Mouse (Mus musculus) hindbrain, embryonic 12.5 days (tissue): Measurements from ENCODE around the gene Btbd35f11. TPM values are rescaled to one million over a fixed set of nuclear protein-coding genes. Genes with fewer than 3 reads are reported as not detected.
"Not testable (repeated sequence)": the region's sequence is repeated elsewhere in the genome, so short reads cannot be mapped to it uniquely, and the experiment has no call there.

Experiments used
- ATAC-seq: fragments of 200-750 bp; cut with Nextera tagmentation; 2 replicates; pipeline ENCODE4 v1.8.0; 2017; ENCODE audit warnings: moderate TSS enrichment; ENCODE audit not compliant: low FRiP score
- H3K27ac ChIP-seq: fragments of 300-500 bp; sonication (generic); 2 replicates; pipeline ENCODE4 v1.5.1; 2016; ENCODE audit warnings: mild to moderate bottlenecking
- H3K27me3 ChIP-seq: fragments of 300-500 bp; sonication (generic); 2 replicates; pipeline ENCODE4 v1.6.1; 2016; ENCODE audit warnings: mild to moderate bottlenecking
- H3K36me3 ChIP-seq: fragments of 300-500 bp; sonication (generic); 2 replicates; pipeline ENCODE4 v1.6.1; 2016; ENCODE audit warnings: mild to moderate bottlenecking
- H3K4me1 ChIP-seq: fragments of 300-500 bp; sonication (generic); 2 replicates; pipeline ENCODE4 v1.6.1; 2016
- H3K4me2 ChIP-seq: fragments of 300-500 bp; sonication (generic); replicated peaks from 2 replicates; pipeline ENCODE4 v1.6.1; 2016; ENCODE audit warnings: mild to moderate bottlenecking
- H3K4me3 ChIP-seq: fragments of 300-500 bp; sonication (generic); 2 replicates; pipeline ENCODE4 v1.5.1; 2016; ENCODE audit warnings: mild to moderate bottlenecking
- H3K9ac ChIP-seq: fragments of 300-500 bp; sonication (generic); 2 replicates; pipeline ENCODE4 v1.6.1; 2016; ENCODE audit warnings: mild to moderate bottlenecking, moderate library complexity
- H3K9me3 ChIP-seq: fragments of 300-500 bp; sonication (generic); replicated peaks from 2 replicates; pipeline ENCODE4 v1.6.1; 2016; ENCODE audit warnings: mild to moderate bottlenecking
- WGBS: fragments of 180-500 bp; shearing (Covaris S2); methylation state at CpG from one replicate; pipeline ENCODE4 v1.1.7; 2016; 5-methylcytosine and 5-hydroxymethylcytosine counted together
- polyA plus RNA-seq: library from polyadenylated mRNA; unstranded; fragments of >200 nt; fragmentation: Nextera tagmentation; extraction: Ambion mirVana; gene quantifications from 2 replicates; pipeline ENCODE4 v1.2.1, GENCODE M21; 2016

Btbd35f11 gene
- not detected in 2 replicates for polyA plus RNA-seq

DNA sequence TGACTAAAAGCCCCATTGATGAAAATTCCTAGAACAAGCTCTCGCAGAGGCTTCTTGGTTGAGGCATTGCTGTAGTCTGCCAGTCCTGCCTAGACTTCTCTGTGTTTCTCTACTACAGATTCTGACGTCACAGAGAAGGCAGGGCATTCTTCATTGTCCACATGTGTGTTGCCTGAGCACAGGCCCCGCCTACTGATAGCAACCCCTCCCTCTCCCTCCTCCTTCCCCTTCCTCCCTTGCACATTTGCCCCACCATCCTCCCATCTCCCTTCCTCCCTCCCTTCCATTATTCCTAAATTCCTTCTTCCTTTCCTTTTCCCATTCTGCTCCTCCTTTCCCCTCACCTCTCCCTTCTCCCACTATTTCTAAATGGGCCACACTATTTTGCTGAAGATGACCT is at the start of gene Btbd35f11:
Gene Btbd35f11, minus strand, starts transcription at position 101 of the 400 bp plus-strand sequence.
- not testable (repeated sequence) for H3K27ac ChIP-seq, ATAC-seq, H3K27me3 ChIP-seq, H3K36me3 ChIP-seq, H3K4me1 ChIP-seq, H3K4me2 ChIP-seq, H3K9me3 ChIP-seq, H3K9ac ChIP-seq, H3K4me3 ChIP-seq
- WGBS: 51% methylated on average over 2 of the region's 3 CpGs

- H3K27ac ChIP-seq, H3K36me3 ChIP-seq, H3K27me3 ChIP-seq, H3K9ac ChIP-seq, H3K4me2 ChIP-seq, H3K4me3 ChIP-seq, H3K9me3 ChIP-seq, ATAC-seq, H3K4me1 ChIP-seq: not testable (repeated sequence)
- WGBS: 83% methylated on average over 1 of the region's 2 CpGs
Measured at GRCm38 (mm10) chrX:3409946-3410345, 33.5 kb downstream of the Btbd35f11 start.

Other genes with a start within 250 kb of the Btbd35f11 start
- not detected in 2 replicates for gene Btbd35f24, start 247.9 kb downstream of the Btbd35f11 start, polyA plus RNA-seq